Mouse (Mus musculus): ENCODE measurements around the gene Ulk4.

DNA sequence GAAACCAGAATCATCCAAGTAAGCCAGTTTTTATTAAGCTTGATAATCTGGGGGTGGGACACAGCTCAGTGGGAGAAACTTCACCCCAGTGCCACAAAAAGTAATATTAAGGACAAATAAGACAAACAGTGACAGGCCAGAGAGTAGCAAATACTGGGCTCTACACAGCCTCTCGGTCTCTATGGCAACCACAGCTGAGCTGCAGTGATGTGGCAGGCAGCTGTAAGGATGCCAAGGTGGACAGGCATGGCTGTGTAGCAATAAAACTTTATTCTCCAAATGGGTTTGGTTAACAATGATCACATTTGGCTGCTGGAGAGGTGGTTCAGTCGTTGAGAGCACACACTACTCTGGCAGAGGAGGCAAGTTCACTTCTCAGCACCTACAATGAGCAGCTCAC is 150.0 kb downstream of the Ulk4 start:
- TF ChIP-seq POLR2A (IDR thresholded peaks at IDR 0.05; ENCODE audit: borderline replicate concordance, extremely low read depth, low read depth, low read length) (no peak), CTCF (IDR thresholded peaks at IDR 0.05; ENCODE audit: insufficient read depth, low read length) (no peak)

All from lung, adult 2 months (tissue).